Mouse (Mus musculus) heart, postnatal 25 days (tissue): ENCODE data around the gene Taar8b. TPM values are rescaled to one million over a fixed set of nuclear protein-coding genes. Genes with fewer than 3 reads are reported as not detected.

Experiments
- DNase-seq: peaks from one replicate; pipeline ENCODE4 v3.0.0; 2022; ENCODE audit warnings: low spot score
- intact Hi-C: fragments of 180-260 bp; cut with DNase I; formaldehyde crosslinking; loops from one replicate; pipeline ENCODE4 v1.15.1; 2025
- total RNA-seq, 2 experiments: library from RNA; stranded (reverse); gene quantifications; 2 replicates each; pipeline ENCODE4 v1.2.3; 2021

The Taar8b gene
- total RNA-seq, 2 experiments from 2014 or later = not detected

- DNase-seq = no peak
- intact Hi-C loops = no loop called here
Measured at GRCm38 (mm10) chr10:24052039-24052438, 40.1 kb downstream of the Taar8b start.

- intact Hi-C loops = no loop called here
- DNase-seq = no peak
Measured at GRCm38 (mm10) chr10:24049210-24049609, 42.9 kb downstream of the Taar8b start, which contains the start of gene Taar7f. TSS of gene Taar7f (plus strand) at chr10:24049510.

Other genes with a start within 250 kb of the Taar8b start
- gene Vnn3, start 240.8 kb downstream of the Taar8b start, total RNA-seq = not detected
- under 1 TPM; 0.31 to 0.56 TPM for gene Vnn1, start 197.6 kb downstream of the Taar8b start, total RNA-seq
- gene Taar1, start 171.9 kb downstream of the Taar8b start, total RNA-seq = not detected
- not detected for gene Taar2, start 153.7 kb downstream of the Taar8b start, total RNA-seq
- gene Taar3, start 142.7 kb downstream of the Taar8b start, total RNA-seq = not detected
- gene Taar4, start 131.8 kb downstream of the Taar8b start, total RNA-seq = not detected
- gene Taar5, start 121.6 kb downstream of the Taar8b start, total RNA-seq = not detected
- not detected for gene Taar6, start 106.6 kb downstream of the Taar8b start, total RNA-seq
- not detected for gene Taar7a, start 98.8 kb downstream of the Taar8b start, total RNA-seq
- gene Taar7b, start 92.4 kb downstream of the Taar8b start, total RNA-seq = not detected
- not detected for gene Taar7d, start 65.1 kb downstream of the Taar8b start, total RNA-seq
- gene Taar7e, start 54.7 kb downstream of the Taar8b start, total RNA-seq = not detected
- gene Taar7f, start 42.8 kb downstream of the Taar8b start, total RNA-seq = not detected
- gene Taar8a, start 15.8 kb downstream of the Taar8b start, total RNA-seq = not detected
- gene Taar8c, start 9.6 kb upstream of the Taar8b start, total RNA-seq = not detected
- gene Taar9, start 17.2 kb upstream of the Taar8b start, total RNA-seq = not detected
- 10 to 100 TPM; 41.5 to 47.2 TPM for gene Stx7, start 57.0 kb upstream of the Taar8b start, total RNA-seq
- gene Moxd1, start 131.2 kb upstream of the Taar8b start, total RNA-seq = 1 to 10 TPM in 1 of 2 experiments, under 1 TPM in 1; 0.28 to 1.0 TPM